Mouse (Mus musculus): ENCODE results near the gene Leo1.
"Not testable (repeated sequence)": the region's sequence is repeated elsewhere in the genome, so short reads cannot be mapped to it uniquely, and the experiment has no call there.

Leo1 gene

GRCm38 (mm10) chr9:75427366-75428273, 13.7 kb upstream of the Leo1 start:
- no peak for DNase-seq

GRCm38 (mm10) chr9:75428274-75428600, 13.1 kb upstream of the Leo1 start:
- DNase-seq, result no peak

GRCm38 (mm10) chr9:75429040-75429439, 12.3 kb upstream of the Leo1 start:
- no peak for DNase-seq

- no peak for DNase-seq
Measured at GRCm38 (mm10) chr9:75429657-75430056, 11.7 kb upstream of the Leo1 start.

GRCm38 (mm10) chr9:75430822-75431621, 10.3 kb upstream of the Leo1 start:
- no peak for DNase-seq

- DNase-seq, result no peak
Measured at GRCm38 (mm10) chr9:75432694-75433093, 8.6 kb upstream of the Leo1 start.

GRCm38 (mm10) chr9:75434172-75434793, 7.0 kb upstream of the Leo1 start:
- DNase-seq, result peak; percentile 60

- no peak for DNase-seq
Measured at GRCm38 (mm10) chr9:75434872-75435271, 6.5 kb upstream of the Leo1 start.

- DNase-seq, result no peak
Measured at GRCm38 (mm10) chr9:75435291-75435690, 6.0 kb upstream of the Leo1 start.

- peak; percentile 58 for DNase-seq
Measured at GRCm38 (mm10) chr9:75435918-75436317, 5.4 kb upstream of the Leo1 start.

GRCm38 (mm10) chr9:75437653-75438385, 3.5 kb upstream of the Leo1 start:
- DNase-seq, result peak; percentile 75

- no peak for DNase-seq
Measured at GRCm38 (mm10) chr9:75441691-75442131, 387 bp downstream of the Leo1 start.

- DNase-seq, result no peak
Measured at GRCm38 (mm10) chr9:75444981-75445380, 3.7 kb downstream of the Leo1 start.

GRCm38 (mm10) chr9:75446574-75446973, 5.2 kb downstream of the Leo1 start:
- not testable (repeated sequence) for DNase-seq

- DNase-seq, result no peak
Measured at GRCm38 (mm10) chr9:75448021-75448420, 6.7 kb downstream of the Leo1 start.

GRCm38 (mm10) chr9:75453994-75454393, 12.7 kb downstream of the Leo1 start:
- no peak for DNase-seq

- no peak for DNase-seq
Measured at GRCm38 (mm10) chr9:75455684-75456083, 14.4 kb downstream of the Leo1 start.

GRCm38 (mm10) chr9:75463050-75463660, 21.8 kb downstream of the Leo1 start:
- no peak for DNase-seq

- no peak for DNase-seq
Measured at GRCm38 (mm10) chr9:75465856-75466255, 24.5 kb downstream of the Leo1 start.

- no peak for DNase-seq
Measured at GRCm38 (mm10) chr9:75466641-75467040, 25.3 kb downstream of the Leo1 start.

GRCm38 (mm10) chr9:75467581-75467980, 26.3 kb downstream of the Leo1 start:
- no peak for DNase-seq

GRCm38 (mm10) chr9:75468297-75468696, 27.0 kb downstream of the Leo1 start:
- DNase-seq, result peak; percentile 42
